Mouse (Mus musculus) kidney, adult 9 months (tissue): ENCODE measurements around the gene Slc39a1.
"Not testable (repeated sequence)": the region's sequence is repeated elsewhere in the genome, so short reads cannot be mapped to it uniquely, and the experiment has no call there.

Source experiments
- DNase-seq: peaks from one replicate; pipeline ENCODE4 v3.0.0; 2022

The Slc39a1 gene

DNA sequence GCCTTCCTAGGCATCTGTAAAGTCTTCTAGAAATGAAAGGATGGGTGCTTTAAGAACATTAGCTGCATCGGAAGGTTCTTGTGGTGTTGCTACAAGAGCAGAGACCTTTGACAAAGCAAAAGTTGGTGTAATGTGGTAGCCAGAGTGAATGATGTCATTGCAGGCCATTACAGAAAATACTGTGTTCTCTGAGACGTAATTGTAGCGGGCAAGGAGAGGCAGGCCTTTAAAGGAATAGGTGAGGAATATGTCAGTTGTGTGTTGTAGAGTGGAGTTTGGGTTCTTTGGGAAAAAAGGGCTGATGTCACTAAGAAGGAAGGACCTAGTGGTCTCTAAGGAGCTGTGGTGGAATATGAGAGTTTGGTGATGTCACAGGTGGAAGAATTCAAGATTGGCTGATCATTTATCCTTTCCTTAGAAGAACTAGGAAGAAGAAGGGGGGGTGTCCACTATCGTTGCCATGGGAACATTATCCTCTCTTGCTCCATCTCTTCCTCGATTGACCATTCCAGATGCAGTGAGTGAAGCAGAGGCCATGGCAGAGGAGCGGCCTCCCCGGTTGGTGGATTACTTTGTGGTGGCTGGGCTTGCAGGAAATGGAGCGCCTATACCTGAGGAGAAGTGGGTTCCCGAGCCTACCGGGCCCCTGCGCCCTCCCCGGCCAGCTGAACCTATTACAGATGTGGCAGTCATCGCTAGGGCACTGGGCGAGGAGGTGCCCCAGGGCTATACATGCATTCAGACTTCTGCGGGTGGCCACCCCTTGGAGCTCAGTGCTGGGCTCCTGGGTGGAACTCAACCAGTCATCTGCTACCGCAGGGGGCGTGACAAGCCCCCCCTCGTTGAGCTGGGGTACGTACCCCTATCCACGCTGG is 19.2 kb downstream of the Slc39a1 start:
- DNase-seq = no peak

DNA sequence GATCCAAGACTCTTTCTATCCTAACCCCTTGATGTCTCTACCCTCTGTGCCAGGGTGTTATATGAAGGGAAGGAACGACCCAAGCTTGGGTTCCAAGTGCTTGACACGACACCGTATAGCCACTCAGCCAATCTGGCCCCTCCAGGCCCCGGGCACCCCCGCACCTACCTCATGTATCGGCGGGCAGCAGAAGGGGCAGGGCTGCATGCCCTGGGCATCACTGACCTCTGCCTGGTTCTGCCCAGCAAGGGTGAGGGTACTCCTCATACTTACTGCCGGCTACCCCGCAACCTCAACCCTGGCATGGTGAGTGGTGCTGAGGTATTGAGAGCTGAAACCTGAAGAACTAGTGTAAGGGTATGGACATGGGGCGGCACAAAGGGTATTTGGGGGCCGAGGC is 20.2 kb downstream of the Slc39a1 start:
- DNase-seq = no peak

DNA sequence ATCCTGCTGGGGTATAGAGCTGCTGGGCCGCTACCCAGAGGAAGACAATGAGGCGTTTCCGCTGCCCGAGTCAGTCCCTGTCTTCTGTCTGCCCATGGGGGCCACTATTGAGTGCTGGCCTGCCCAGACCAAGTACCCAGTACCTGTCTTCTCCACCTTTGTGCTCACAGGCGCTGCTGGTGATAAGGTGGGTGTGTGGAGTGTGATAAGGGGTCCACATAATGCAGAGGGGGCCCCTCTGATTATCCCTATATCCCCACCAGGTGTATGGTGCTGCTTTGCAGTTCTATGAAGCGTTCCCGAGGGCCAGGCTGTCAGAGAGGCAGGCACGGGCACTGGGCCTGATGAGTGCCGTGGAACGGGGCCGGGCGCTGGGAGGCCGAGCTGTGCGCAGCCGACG is 21.0 kb downstream of the Slc39a1 start:
- DNase-seq = no peak

DNA sequence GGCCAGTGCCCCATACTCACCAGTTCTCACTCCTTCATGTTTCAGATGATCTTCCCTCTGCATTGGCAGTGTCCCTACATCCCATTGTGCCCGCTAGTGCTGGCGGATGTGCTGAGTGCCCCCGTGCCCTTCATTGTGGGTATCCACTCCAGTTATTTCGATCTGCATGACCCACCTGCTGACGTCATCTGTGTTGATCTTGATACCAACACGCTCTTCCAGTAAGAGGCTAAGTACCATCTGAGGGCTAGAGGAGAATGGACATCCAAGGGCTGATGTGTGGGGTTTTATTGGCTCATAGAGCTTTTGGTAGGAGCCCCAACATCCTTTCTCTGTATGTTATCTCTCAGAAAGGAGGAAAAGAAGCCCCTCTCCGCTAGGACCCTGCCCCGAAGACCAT is 22.8 kb downstream of the Slc39a1 start:
- DNase-seq = no peak

DNA sequence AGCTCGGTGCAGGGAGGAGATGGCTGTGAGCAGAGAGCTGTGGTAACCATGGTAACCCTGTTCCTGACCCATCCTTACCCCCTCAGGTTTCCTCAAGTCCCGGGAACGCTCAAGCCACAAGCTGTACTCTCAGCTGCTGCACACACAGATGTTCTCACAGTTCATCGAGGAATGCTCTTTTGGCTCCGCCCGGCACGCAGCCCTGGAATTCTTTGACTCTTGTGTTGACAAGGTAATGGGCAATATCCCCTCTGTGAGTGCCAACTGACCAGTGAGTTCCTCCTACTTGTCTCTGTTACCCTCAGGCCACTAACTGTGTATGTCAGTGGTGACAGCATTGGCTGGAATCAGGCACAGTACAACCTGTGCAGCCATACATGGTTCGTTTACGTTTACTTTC is 24.2 kb downstream of the Slc39a1 start:
- no peak for DNase-seq

DNA sequence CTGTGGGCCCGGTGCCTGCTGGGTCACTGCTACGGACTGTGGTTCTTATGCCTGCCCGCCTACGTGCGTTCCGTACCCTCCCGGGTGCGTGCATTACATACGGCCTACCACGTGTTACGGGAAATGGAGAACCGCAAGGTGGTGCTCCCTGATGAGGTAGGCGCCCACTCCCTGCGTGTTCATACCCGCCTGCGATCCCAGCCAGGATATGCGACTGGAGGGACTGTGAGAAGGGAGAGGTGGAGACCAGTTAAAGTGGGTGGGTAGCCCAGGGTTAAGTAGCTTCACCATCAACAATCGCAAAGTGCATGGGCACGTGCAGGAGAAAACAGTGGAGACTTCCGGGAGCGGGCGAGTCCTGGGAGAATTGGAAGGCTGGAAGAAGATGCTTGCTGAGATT is 25.9 kb downstream of the Slc39a1 start:
- no peak for DNase-seq

DNA sequence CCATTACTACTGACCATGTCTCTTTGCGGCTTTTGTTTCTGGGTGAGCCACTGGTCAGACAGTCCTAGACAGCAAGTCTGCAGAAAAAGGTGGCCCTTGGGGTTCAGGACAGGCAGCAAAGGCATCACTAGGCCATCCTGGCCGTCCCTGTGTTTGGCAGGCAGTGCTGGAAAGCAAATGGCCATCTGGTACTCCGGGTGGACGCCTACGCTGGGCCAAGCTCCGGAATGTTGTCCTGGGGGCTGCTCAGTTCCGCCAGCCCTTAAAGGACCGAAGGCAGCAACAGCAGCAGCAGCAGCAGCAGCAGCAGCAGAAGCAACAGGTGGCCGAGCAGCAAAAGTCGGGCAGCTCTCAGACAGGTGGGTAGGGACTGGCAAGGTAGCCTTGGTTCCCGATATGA is 27.3 kb downstream of the Slc39a1 start:
- DNase-seq = no peak

DNA sequence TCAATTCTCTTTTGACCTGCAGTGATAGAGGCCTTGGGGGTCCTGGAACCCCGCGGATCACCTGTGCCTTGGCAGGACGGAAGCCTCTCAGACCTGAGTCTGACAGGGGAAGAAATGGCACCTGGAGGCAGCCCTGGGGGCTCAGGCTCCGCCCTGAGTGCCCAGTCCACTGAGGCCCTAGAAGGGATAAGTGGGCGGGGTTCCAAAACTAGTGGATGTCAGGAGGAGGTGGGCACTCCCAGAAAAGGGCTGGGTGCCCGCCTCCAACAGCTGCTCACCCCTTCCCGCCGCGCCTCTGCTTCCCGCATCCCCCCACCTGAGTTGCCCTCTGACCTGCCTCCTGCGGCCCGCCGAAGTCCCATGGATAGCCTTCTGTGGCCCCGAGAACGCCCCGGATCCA is 28.9 kb downstream of the Slc39a1 start:
- no peak for DNase-seq

DNA sequence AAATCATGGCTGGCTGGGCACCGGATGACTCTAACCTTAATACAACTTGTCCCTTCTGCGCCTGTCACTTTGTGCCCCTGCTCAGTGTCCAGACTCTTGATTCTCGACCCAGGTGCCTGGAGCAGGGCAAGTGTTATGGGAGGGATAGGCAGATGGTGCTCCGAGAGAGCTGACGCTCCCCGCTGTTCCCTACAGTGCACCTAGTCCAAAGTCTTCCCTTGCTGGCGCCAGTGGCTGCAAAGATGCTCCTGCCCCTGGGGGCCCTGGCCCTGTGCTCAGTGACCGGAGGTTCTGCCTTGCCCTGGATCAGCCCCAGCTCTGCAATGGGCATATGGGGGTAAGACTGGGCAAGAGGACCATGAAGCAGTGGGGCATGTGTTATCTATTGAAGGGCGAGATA is 29.8 kb downstream of the Slc39a1 start:
- no peak for DNase-seq

DNA sequence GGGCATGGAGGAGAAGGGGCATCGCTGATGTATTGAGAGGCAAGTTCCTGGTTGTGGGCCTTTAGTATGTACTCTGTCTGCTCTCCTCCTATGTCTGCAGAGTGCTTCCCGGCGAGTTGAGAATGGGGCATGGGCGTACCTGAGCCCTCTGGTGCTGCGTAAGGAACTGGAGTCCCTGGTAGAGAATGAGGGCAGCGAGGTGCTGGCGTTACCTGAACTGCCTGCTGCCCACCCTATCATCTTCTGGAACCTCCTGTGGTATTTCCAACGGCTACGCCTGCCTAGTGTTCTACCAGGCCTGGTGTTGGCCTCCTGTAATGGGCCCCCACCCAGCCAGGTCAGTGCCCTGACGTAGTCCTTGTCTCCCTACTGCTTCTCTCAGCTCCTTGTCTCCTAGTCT is 30.2 kb downstream of the Slc39a1 start:
- no peak for DNase-seq

DNA sequence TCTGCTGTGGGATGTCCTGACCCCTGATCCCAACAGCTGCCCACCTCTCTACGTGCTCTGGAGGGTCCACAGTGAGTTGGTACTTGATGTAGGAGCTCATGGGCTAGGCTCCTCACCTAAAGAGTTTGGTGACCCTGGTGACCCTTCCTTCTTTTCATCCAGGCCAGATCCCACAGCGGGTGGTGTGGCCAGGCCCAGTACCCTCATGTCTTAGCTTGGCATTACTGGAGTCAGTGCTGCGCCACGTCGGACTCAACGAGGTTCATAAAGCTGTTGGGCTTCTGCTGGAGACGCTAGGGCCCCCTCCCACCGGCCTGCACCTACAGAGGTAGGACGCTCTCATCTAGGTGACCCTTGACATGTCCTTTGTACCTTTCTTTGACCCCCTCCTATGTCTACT is 31.2 kb downstream of the Slc39a1 start:
- DNase-seq = no peak

DNA sequence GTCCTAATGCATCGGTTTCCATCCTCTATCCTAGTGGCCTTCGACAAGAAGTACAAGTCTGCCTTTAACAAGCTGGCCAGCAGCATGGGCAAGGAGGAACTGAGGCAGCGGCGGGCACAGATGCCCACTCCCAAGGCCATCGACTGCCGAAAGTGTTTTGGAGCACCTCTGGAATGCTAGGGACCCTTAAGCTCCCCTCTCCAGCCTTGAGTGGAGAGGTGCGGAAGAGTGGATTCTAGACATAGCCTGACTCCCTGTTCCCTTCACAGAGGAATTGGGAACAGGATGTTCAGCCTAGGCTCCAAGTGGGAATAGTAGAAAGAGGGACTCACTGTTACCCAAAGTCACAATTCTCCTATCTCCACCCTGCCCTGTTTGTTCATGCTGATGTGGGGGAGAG is 31.8 kb downstream of the Slc39a1 start:
- DNase-seq = no peak

DNA sequence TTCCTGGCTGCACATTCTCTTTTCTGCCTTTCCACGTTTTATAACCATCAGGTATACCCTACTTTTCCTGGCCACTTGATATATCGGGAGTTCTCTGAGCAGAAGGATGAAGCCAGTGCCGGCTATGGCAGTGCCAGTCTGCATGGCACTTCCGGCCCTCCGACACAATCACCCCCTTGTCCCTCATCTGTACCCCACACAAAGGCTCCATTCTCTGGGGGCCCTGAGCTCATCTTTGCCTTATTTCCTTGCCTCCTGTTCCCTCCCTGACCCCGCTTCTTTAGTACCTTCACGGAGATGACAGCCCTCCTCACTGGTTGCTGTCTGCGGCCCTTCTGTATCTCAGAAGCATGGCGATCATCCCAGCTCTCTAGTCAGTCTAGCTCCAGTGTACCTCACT is 32.7 kb downstream of the Slc39a1 start:
- DNase-seq = no peak

DNA sequence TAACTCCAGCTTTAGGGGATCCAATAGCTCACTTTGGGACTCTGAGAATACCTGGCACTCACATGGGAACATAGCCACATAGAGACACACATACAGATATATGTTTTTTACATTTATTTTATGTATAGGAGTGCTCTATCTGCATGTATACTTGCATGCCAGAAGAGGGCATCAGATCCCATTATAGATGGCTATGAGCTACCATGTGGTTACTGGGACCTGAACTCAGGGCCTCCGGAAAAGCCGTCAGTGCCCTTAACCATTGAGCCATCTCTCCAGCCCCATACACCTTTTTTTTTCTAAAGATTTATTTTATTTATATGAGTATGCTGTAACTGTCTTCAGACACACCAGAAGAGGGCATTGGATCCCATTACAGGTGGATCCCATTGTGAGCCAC is 36.2 kb downstream of the Slc39a1 start:
- DNase-seq = no peak

DNA sequence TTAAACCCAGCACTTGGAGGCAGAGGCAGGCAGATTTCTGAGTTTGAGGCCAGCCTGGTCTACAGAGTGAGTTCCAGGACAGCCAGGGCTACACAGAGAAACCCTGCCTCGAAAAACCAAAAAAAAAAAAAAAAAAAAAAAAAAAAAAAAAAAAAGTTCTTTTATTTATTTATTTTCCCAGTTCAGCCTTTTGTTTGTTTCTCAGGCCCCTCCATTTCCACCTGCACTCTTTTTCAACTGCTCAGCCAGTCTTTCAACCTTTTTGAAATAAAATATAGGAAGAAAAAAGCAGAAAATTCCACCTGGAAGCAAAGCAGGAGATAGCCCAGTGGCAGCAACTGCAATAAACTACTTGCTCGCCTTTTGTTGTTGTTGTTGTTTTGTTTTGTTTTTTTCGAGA is 41.4 kb downstream of the Slc39a1 start:
- not testable (repeated sequence) for DNase-seq

DNA sequence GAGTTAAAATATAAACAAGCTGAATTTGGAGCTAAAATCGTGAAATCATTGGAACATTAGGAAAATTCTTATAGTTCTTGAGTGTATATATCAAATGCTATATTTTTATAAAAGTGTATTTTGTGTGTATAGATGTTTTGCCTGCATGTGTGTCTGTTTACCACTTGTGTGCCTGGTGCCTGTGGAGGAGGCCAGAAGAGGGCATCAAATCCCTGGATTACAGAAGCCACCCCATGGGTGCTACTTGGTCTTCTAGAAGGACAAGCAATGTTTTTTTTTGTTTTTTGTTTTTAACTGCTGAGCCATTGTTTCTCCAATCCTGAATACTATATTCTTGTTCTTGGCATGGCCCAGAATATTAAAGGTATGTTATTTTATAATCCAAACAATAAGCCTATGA is 42.6 kb downstream of the Slc39a1 start:
- DNase-seq = peak; percentile 24

DNA sequence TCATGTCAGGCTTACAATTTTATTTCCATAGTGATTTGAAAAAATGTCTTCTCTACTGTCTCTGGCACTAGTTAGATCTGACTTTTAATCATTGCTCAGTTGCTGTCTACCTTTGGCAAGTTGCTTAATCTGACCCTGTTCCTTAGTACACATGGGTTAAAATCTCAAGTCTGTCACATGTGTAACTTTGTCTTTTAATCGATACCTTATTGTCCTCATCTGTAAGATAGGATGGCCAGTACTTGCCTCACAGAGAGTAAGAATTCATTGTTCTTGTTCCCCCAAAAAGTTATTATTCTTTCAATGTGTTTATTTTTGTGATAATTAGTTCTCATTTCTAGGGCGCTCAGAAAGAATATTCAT is 44.0 kb downstream of the Slc39a1 start:
- DNase-seq = no peak

DNA sequence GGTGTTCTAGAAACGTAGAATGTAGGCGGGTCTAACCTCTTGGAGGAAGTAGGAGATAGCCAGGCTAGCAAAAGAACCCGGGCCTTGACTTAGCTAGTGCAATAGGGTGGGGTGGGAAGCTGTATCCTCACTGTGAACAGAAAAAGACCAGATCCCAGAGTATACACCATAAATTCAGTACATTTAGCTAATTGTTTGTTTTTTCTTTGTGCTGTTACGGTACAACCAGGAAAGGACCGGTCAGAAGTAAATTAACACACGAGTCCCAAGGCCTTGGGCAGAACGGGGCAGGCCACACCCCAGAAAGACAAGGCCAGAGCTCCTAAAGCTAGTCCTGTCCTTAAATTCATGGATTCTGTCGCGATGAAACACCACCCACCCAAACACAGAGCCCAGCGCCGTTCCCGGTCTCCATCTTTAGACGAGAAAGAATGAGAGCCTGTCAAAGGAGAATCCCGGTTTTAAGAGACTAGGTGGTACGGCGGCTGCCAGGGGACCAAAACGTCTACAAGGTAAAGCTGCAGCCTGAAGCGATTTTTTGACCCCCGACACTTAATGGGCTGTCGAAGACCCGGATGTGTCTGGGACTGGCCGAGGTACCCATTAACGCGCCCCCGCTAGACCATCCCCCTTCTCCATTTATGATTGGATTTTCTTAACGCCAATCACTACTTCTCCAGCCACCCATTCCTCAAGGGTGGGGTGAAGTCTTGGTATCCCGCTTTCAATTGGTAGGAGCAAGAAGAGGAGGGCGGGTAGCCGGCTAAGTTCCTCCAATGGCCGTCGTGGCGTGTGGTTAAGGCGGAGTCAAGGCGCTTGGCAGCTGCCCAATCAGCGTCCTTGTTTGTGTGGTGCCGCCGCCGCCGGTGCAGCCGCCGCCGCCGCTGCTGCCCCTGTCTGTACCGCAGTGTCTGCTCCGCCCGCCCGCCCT is 44.6 kb downstream of the Slc39a1 start, which contains the start of gene Gatad2b:
TSS of gene Gatad2b (plus strand) at position 834 of the 931 bp plus-strand sequence.
- peak; percentile 100 for DNase-seq

DNA sequence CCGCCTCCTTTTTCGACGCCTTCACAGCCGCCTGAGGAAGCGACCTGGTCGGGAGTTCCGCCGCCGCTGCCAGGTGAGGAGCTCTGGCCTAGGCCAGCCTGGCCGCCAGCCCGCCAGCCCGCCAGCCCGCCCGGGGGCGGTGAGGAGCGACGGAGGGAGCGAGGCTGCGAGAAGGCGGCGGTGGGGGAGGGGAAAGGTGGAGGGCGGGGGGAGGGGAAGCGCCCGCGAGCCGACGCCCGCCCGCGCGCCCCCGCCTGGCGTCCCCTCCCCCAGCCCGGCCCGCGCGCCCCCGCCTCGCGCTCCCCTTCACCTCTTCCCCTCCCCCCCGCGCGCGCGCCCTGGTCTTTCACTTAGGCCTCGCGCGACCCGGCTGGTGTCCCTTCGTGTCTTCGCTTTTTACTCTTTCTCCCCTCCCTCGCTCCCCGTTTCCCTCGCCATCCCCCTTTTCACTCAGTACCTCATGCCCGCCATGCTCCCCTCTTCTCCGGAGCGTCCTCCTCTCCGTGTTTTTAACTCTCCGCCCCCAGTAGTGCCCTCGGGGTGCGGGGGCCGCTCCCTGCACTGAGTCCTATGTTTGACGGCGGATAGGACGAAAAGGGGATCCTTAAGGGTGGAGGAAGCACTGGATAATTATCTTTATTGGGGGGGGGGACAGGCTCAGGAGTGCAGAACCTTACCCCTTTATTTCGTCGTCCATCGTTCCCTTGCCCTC is 45.5 kb downstream of the Slc39a1 start:
- DNase-seq = peak; percentile 52

DNA sequence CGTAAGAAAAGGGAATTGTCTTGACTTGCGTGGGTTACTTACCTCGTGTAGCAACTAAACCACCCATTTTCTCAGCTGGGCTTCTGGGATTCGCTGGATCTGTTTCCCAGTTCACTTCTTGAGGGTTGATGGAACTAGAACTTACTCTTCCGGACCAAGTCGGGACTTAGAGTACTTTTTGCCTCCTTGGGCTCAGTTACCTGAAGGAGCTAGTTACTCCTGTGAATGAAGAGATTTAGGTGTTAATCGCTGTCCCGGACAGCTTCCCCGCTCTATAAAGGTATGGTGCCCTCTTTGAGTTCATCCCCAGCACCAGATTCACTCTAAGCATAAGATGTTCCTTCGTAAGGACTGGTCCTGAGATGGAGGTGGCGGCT is 46.1 kb downstream of the Slc39a1 start:
- DNase-seq = peak; percentile 23

DNA sequence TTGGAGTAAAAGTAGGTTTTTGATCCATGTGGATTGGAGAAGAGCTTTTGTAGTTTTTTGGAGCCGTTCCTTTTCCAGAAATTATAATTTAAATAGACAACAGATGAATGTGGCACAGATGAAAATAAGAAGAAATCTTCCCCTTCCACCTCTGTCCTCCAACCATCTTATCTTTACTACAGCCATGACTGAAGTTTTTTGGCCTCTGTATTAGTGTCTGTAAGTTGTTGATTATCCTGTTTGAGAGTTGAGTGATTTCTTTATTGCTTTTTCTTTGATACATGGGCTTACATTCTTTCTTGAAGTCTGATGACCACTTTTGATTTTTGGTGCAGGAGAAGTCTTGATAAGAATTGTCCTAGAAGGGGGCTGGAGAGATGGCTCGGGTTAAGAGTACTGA is 46.7 kb downstream of the Slc39a1 start:
- no peak for DNase-seq
